Mouse (Mus musculus): ENCODE measurements around the gene Tcl1b2. TPM values are rescaled to one million over a fixed set of nuclear protein-coding genes. Genes with fewer than 3 reads are reported as not detected.

Tcl1b2 gene
- not detected for polyA plus RNA-seq (2017; shearing (Covaris generic))

DNA sequence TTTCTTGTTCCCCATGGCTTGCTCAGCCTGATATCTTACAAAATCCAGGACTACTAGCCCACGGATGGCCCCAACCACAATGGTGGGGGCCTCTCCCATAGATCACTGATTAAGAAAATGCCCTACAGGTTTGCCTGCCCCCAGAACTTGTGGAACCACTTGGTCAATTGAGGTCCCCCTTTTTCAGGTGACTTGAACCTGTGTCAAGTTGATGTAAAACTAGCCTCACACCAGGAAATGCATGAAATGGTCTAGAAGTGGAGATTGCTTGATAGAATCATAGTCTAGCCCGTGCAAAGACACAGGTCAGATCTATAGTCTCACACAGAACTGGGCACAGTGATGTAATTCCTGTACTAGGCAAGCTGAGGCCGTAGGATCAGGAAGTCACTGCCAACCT, at the start of gene Tcl1b2:
Gene Tcl1b2, plus strand, starts transcription at position 301 of the 400 bp plus-strand sequence.

DNA sequence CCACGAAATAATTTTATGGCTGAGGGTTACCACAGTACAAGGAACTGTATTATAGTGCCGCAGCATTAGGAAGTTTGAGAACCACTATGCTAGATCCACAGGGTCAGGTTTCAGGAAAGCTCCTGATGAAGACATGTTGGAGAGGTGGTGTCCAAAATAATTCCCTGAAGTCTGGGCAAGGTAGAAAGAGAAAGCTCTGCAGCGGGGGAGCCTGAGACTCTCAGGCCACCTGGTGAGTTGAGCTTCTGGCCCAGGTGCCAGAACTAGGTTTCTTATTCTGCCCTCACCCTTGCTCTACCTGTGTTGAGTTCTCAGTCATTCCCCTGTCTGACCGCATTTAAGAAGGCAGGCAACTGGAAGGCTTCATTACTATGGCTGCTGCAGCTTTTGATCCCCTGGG, 13.6 kb downstream of the Tcl1b2 start, which contains the start of gene Tcl1b1:
Gene Tcl1b1, plus strand, starts transcription at position 301 of the 400 bp plus-strand sequence.

DNA sequence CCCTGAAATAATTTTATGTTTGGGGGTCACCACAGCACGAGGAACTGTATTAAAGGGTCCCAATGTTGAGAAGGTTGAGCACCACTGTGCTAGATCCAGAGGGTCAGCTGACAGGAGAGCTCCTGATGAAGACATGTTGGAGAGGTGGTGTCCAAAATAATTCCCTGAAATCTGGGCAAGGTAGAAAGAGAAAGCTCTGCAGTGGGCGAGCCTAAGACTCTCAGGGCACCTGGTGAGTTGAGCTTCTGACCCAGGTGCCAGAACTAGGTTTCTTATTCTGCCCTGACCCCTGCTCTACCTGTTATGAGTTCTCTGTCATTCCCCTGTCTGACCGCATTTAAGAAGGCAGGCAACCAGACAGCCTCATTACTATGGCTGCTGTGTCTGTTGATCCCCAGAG, 30.2 kb downstream of the Tcl1b2 start, which contains the start of gene Tcl1b5:
Gene Tcl1b5, plus strand, starts transcription at position 301 of the 400 bp plus-strand sequence.

DNA sequence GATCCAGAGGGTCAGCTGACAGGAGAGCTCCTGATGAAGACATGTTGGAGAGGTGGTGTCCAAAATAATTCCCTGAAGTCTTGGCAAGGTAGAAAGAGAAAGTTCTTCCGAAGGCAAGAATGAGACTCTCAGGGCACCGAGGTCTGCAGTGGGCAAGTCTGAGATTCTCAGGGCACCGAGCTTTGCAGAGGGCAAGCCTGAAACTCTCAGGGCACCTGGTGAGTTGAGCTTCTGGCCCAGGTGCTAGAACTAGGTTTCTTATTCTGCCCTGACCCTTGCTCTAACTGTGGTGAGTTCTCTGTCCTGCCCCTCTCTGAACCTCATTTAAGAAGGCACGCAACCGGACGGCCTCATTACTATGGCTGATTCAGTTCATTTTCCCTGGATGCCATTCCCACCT, 44.9 kb downstream of the Tcl1b2 start, which contains the start of gene Tcl1b3:
Gene Tcl1b3, plus strand, starts transcription at position 301 of the 400 bp plus-strand sequence.

DNA sequence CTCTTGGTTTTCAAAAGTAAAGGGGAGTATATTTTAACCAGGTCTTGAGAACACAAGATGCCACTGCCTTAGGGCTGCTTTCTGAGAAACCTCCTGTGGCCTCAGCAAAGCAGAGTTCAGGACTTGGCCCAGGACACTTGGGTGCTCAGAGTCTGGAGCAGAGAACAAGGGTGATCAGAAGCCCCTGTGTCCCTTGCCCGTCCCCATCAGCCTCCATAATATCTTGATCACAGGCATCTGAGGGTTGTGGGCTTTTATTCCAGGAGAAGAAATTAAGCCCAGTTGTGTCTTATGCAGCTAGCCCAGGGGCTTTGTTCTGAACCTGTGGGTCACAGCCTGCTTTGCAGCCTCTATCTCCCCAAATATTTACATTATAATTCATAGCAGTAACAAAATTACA, 55.8 kb downstream of the Tcl1b2 start, which contains the start of gene Tcl1b4:
Gene Tcl1b4, plus strand, starts transcription at position 301 of the 400 bp plus-strand sequence.

Other genes with a start within 250 kb of the Tcl1b2 start
- 10.3 TPM for gene Syne3, start 136.2 kb upstream of the Tcl1b2 start, polyA plus RNA-seq (2017; shearing (Covaris generic))
- 55.4 TPM for gene Glrx5, start 113.3 kb upstream of the Tcl1b2 start, polyA plus RNA-seq (2017; shearing (Covaris generic))
- gene Tcl1b1, start 13.7 kb downstream of the Tcl1b2 start, polyA plus RNA-seq (2017; shearing (Covaris generic)): not detected
- not detected for gene Tcl1b5, start 30.3 kb downstream of the Tcl1b2 start, polyA plus RNA-seq (2017; shearing (Covaris generic))
- not detected for gene Tcl1b3, start 45.0 kb downstream of the Tcl1b2 start, polyA plus RNA-seq (2017; shearing (Covaris generic))
- gene Tcl1b4, start 55.9 kb downstream of the Tcl1b2 start, polyA plus RNA-seq (2017; shearing (Covaris generic)): not detected
- 0.29 TPM for gene Tcl1, start 76.8 kb downstream of the Tcl1b2 start, polyA plus RNA-seq (2017; shearing (Covaris generic))
- not detected for gene Tunar, start 187.9 kb downstream of the Tcl1b2 start, polyA plus RNA-seq (2017; shearing (Covaris generic))

Data from effector memory CD4-positive, alpha-beta T cell, adult 5 months (primary cell).